Mouse (Mus musculus) gastrocnemius, postnatal 4 days (tissue): ENCODE data around the gene Sycn. TPM values are rescaled to one million over a fixed set of nuclear protein-coding genes. Genes with fewer than 3 reads are reported as not detected.

Source experiments
- DNase-seq, 2 experiments: peaks; one replicate each; pipeline ENCODE4 v3.0.0; 2021 to 2022; ENCODE audit warnings: low spot score in 2 of 2, mixed read lengths in 2 of 2
- microRNA-seq: library from miRNA; unstranded; fragments of <30 nt; microRNA quantifications from one replicate; pipeline ENCODE4 v1.2.0, GENCODE M21; 2021
- total RNA-seq, 2 experiments: library from RNA; stranded (reverse); gene quantifications; 2 replicates each; pipeline ENCODE4 v1.2.3; 2021

Gene Sycn
- total RNA-seq, 2 experiments from 2014 or later = not detected

GRCm38 (mm10) chr7:28583570-28584344 is 43.1 kb downstream of the Sycn start:
- DNase-seq = no peak

GRCm38 (mm10) chr7:28584468-28584867 is 43.8 kb downstream of the Sycn start:
- no peak for DNase-seq

- DNase-seq = no peak
Observed at GRCm38 (mm10) chr7:28585001-28585400, 44.3 kb downstream of the Sycn start.

- peak in 1 of 2 experiments; percentile 52 for DNase-seq
Observed at GRCm38 (mm10) chr7:28586663-28587411, 46.2 kb downstream of the Sycn start.

GRCm38 (mm10) chr7:28587644-28588043 is 47.0 kb downstream of the Sycn start:
- DNase-seq = no peak

Small RNAs within 50 kb of the gene (microRNA-seq; reads per million reads assigned to microRNA genes)
- not detected for gene Mir7049

Other genes with a start within 250 kb of the Sycn start
- not detected for gene Selenov, start 249.7 kb upstream of the Sycn start, total RNA-seq
- gene Dll3, start 238.6 kb upstream of the Sycn start, total RNA-seq = not detected
- 10 to 100 TPM; 48.9 to 50.0 TPM for gene Timm50, start 228.8 kb upstream of the Sycn start, total RNA-seq
- 10 to 100 TPM; 76.6 to 78.9 TPM for gene Supt5, start 202.1 kb upstream of the Sycn start, total RNA-seq
- 1,000 to 10,000 TPM; 1,034 to 1,195 TPM for gene Rps16, start 190.2 kb upstream of the Sycn start, total RNA-seq
- gene Plekhg2, start 168.3 kb upstream of the Sycn start, total RNA-seq = 10 to 100 TPM; 41.9 to 42.8 TPM
- gene Zfp36, start 160.6 kb upstream of the Sycn start, total RNA-seq = 1 to 10 TPM; 8.5 to 9.9 TPM
- 10 to 100 TPM; 23.7 to 25.1 TPM for gene Med29, start 148.2 kb upstream of the Sycn start, total RNA-seq
- gene Paf1, start 147.9 kb upstream of the Sycn start, total RNA-seq = 10 to 100 TPM; 41.2 to 55.6 TPM
- gene Gmfg, start 103.4 kb upstream of the Sycn start, total RNA-seq = 10 to 100 TPM; 16.1 to 16.2 TPM
- gene Lrfn1, start 88.9 kb upstream of the Sycn start, total RNA-seq = 1 to 10 TPM; 3.3 to 3.6 TPM
- not detected for gene Ifnl2, start 30.4 kb upstream of the Sycn start, total RNA-seq
- not detected for gene Ifnl3, start 18.0 kb upstream of the Sycn start, total RNA-seq
- gene Nccrp1, start 6.4 kb downstream of the Sycn start, total RNA-seq = not detected
- gene Samd4b, start 57.3 kb downstream of the Sycn start, total RNA-seq = 10 to 100 TPM; 43.0 to 44.1 TPM
- 10 to 100 TPM; 11.9 to 12.4 TPM for gene Pak4, start 57.3 kb downstream of the Sycn start, total RNA-seq
- not detected for gene Acp7, start 90.4 kb downstream of the Sycn start, total RNA-seq
- gene Fbxo27, start 152.0 kb downstream of the Sycn start, total RNA-seq = 1 to 10 TPM; 3.0 to 3.3 TPM
- gene Fbxo17, start 175.9 kb downstream of the Sycn start, total RNA-seq = 10 to 100 TPM; 22.1 to 25.3 TPM
- 10 to 100 TPM; 34.4 to 34.8 TPM for gene Mrps12, start 200.9 kb downstream of the Sycn start, total RNA-seq
- 10 to 100 TPM; 16.2 to 19.5 TPM for gene Sars2, start 201.1 kb downstream of the Sycn start, total RNA-seq
- gene Ccer2, start 215.3 kb downstream of the Sycn start, total RNA-seq = not detected
- 10 to 100 TPM; 82.3 to 83.2 TPM for gene Sirt2, start 225.8 kb downstream of the Sycn start, total RNA-seq
- gene Nfkbib, start 226.6 kb downstream of the Sycn start, total RNA-seq = 10 to 100 TPM; 17.3 to 20.0 TPM
- 1 to 10 TPM; 1.7 to 1.8 TPM for gene Rinl, start 248.1 kb downstream of the Sycn start, total RNA-seq